Mouse (Mus musculus) brain, adult 2 months (tissue): ENCODE data around the gene Gm4724.
"Not testable (repeated sequence)": the region's sequence is repeated elsewhere in the genome, so short reads cannot be mapped to it uniquely, and the experiment has no call there.

Experiments
- DNase-seq: peaks from one replicate; pipeline ENCODE4 v3.0.0; 2011; ENCODE audit warnings: low read depth, low spot score

The Gm4724 gene

GRCm38 (mm10) chr2:175435707-175436106, at the start of gene Gm4724:
Gene Gm4724 (minus strand): TSS chr2:175435807.
- DNase-seq = not testable (repeated sequence)

DNA sequence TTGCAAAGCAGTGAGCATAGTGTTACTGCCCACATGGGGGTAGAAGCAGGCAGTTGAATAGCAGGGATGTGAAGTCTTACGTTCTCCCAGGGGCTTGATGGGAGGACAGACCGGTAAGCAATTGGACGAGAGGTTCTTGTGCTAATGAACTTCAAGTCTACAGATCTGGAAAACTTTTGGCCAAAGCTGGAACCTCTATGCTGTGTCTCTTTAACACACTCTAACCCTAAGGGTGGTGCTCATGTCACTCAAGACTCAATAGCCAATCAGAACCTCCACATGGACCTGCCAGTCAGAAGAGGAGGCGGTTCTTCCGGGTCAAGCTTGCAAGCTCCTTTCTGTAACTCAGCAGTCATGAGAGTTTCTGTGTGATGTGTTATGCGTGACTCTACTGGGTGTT, 34.1 kb upstream of the Gm4724 start, which contains the start of gene Zfp965:
Zfp965 (plus strand) TSS at position 301 of the 400 bp plus-strand sequence.
- DNase-seq = not testable (repeated sequence)
